Mouse (Mus musculus) brain, embryonic 14.5 days (tissue): ENCODE results near the gene Sdk1.

Experiments used
- CTCF ChIP-seq: fragments of 200-500 bp; IDR thresholded peaks from 2 replicates; pipeline ENCODE4 v1.5.1; 2012; ENCODE audit warnings: inconsistent platforms, mild to moderate bottlenecking, moderate library complexity, borderline replicate concordance; ENCODE audit not compliant: insufficient read depth, insufficient read length; ENCODE audit errors: extremely low read depth
- POLR2A ChIP-seq: fragments of 200-500 bp; IDR thresholded peaks from 2 replicates; pipeline ENCODE4 v1.6.1; 2012; ENCODE audit warnings: mild to moderate bottlenecking, inconsistent platforms, borderline replicate concordance; ENCODE audit not compliant: poor library complexity, insufficient read depth, insufficient read length, severe bottlenecking; ENCODE audit errors: extremely low read depth

DNA sequence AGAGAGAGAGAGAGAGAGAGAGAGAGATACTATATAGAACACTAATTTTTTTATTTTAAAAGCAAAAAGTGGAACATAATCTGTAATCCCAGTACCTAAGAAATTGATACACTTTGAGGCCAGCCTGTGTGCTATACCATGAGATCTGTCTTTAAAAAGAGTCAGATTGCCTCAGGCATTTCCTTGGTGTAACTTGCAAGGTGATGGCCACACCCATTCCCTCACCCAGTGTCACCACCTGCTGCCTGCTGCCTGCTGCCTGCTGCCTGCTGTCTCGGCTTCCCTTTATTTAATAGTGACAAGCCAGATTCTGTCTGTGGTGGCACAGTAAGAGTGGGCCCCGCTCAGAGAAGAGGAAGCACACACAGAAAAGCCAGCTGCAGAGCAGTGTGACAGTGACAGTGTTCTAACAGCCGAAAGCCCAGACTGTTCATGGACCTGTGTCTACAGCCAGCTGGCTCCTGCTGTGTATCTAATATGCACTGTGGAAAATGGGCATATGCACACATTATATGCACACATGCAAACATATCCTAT lies 642.9 kb downstream of the Sdk1 start:
- TF ChIP-seq POLR2A: no peak
- no peak for TF ChIP-seq CTCF
